Mouse (Mus musculus) B cell, adult 62 days (primary cell): Measurements from ENCODE around the gene Aldh6a1. TPM values are rescaled to one million over a fixed set of nuclear protein-coding genes. Genes with fewer than 3 reads are reported as not detected.

ENCODE experiments used
- total RNA-seq: library from RNA; stranded (reverse); gene quantifications from 4 replicates; pipeline ENCODE4 v1.2.4, GENCODE M21; 2023

Aldh6a1 gene
- 6.7 to 11.9 TPM (median 7.9 TPM) in 4 replicates for total RNA-seq

DNA sequence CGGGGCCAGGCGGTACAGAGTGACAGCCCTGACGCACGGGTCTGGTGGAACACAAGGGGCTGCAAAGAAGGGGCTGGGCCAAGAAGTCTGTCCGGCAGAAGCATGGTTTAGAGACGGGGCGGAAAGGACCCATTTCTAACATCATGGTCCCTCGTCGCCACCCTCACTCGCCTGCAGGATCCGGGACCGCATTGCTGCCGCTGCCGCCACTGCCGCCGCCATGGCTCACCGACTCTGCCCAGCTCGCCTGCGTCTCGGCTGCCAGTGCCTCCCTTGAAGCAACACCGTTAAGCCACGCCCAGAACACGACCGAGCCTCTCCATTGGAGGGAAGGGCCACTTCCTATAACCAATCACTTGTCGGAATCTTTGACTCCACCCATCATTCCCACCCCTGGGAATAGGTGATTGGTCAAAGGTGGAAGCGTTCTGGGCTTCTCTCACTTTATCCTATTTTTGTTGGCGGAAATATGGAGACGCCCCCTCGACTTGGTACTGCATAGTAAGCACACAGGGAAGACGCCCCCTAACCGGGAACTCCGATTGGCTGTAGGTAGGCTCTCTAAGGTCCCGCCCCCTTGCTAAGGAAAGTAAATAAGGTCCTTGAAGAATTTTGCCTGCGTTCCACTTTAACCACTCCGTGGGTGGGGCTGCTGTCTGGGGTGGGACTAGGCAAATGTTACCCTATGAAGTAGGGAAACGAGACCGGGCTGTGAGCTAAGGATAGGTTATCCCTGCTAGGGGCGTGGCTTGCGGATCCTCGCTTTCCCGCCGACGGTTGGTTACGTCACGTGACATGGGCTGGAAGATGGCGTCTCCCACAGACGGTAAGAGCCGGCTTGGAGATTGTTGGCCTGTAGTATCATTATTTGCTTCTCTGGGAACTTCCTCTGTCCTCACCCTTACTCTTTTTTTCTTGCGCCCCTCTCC lies at the start of gene Aldh6a1, which contains the start of gene Lin52:
Gene Aldh6a1, minus strand, starts transcription at position 287 of the 929 bp plus-strand sequence.
Gene Lin52, plus strand, starts transcription at position 705 of the 929 bp plus-strand sequence.

GRCm38 (mm10) chr12:84416834-84417604 lies 33.8 kb downstream of the Aldh6a1 start, which contains the start of gene Rnf113a2:
Rnf113a2 (plus strand) TSS chr12:84417196.

DNA sequence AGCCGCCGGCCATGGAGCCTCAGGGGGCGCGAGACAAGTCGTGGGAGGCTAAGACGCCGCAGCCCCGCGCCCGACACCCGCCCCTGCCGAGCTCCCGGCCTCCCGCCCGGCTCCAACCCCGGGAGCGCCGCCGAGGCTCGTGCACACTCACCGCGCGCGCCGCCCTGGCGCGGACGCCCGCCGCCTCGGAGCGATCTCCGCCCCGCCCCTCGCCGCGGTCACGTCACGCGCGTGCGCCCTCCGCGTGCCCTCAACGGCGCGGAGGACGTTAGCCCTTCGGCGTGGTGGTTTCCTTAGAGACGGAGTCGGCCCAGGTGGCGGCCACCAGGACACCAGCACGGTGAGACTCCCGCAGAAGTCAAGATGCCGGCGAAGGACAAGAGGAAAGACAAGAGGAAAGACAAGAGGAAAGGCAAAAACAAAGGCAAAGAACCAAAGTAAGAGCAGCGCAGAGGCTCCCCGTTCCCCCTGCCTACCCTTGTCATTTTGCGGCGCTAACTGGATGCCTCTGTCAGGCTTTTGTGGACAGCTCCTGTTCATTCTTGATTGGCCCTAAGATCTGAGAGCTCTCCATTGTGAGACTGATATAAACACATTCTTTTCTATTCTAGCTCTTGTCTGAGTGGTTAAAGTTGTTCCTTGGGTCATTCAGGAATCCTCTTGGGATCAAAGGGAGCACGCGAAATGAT lies 41.8 kb downstream of the Aldh6a1 start, which contains the start of the genes Entpd5 and Bbof1:
Gene Entpd5, minus strand, starts transcription at position 211 of the 689 bp plus-strand sequence.
Gene Bbof1, plus strand, starts transcription at position 253 of the 689 bp plus-strand sequence.

Other genes with a start within 250 kb of the Aldh6a1 start
- gene Elmsan1, start 232.1 kb downstream of the Aldh6a1 start, total RNA-seq = 208 to 233 TPM (median 223 TPM) in 4 replicates
- 18.9 to 24.7 TPM (median 22.6 TPM) in 4 replicates for gene Ptgr2, start 165.8 kb downstream of the Aldh6a1 start, total RNA-seq
- 52.0 to 76.0 TPM (median 59.6 TPM) in 4 replicates for gene Zfp410, start 134.2 kb downstream of the Aldh6a1 start, total RNA-seq
- 23.4 to 34.3 TPM (median 28.3 TPM) in 4 replicates for gene Coq6, start 89.3 kb downstream of the Aldh6a1 start, total RNA-seq
- 1.4 to 2.8 TPM (median 2.6 TPM) in 4 replicates for gene Fam161b, start 89.2 kb downstream of the Aldh6a1 start, total RNA-seq
- 26.8 to 33.3 TPM (median 29.1 TPM) in 4 replicates for gene Entpd5, start 42.0 kb downstream of the Aldh6a1 start, total RNA-seq
- 0.77 to 1.7 TPM (median 1.6 TPM) in 4 replicates for gene Bbof1, start 41.9 kb downstream of the Aldh6a1 start, total RNA-seq
- gene Rnf113a2, start 33.8 kb downstream of the Aldh6a1 start, total RNA-seq = 45.3 to 47.8 TPM (median 46.1 TPM) in 4 replicates
- gene Lin52, start 418 bp upstream of the Aldh6a1 start, total RNA-seq = 17.2 to 23.1 TPM (median 22.6 TPM) in 4 replicates
- not detected in 4 replicates for gene Vsx2, start 118.8 kb upstream of the Aldh6a1 start, total RNA-seq
- gene Abcd4, start 166.4 kb upstream of the Aldh6a1 start, total RNA-seq = 17.5 to 20.0 TPM (median 18.4 TPM) in 4 replicates
- gene Vrtn, start 190.0 kb upstream of the Aldh6a1 start, total RNA-seq = not detected in 4 replicates
- gene Syndig1l, start 247.8 kb upstream of the Aldh6a1 start, total RNA-seq = not detected in 4 replicates